22 mouse cellular contexts compared by ENCODE assay signal in genomic region chr6:108313997-108314396, GRCm38 (mm10).
DNase-seq lines count a peak whose midpoint lies in the region; ATAC-seq and TF ChIP-seq lines count a peak whose summit lies in the region.
"Had no signal": no experiment of that assay in that cellular context is flagged by ENCODE, and none has a peak within 500 bp of the region (broad histone marks: within the 10 kb centered on the region; RNA-seq: fewer than 3 reads in every experiment).

No protein-coding gene starts in this region.

- in situ Hi-C loops in CH12.LX (cut with MboI; ENCODE audit: low pct_ligation_motif_present, low pct_unique_long_range_greater_than_20kb, low sequenced_read_pairs): no loop called here

- 0 out of 2 replicates have a peak, but pooled peaks have one; percentile 9 for TF ChIP-seq POLR2A in CH12.LX (IDR thresholded peaks at IDR 0.05; ENCODE audit: low read depth, low read length)

- no peak overlapping the region for H3K27ac ChIP-seq in CH12.LX (ENCODE audit: insufficient read depth, low read depth)
- H3K27ac ChIP-seq in forebrain, embryonic 14.5 days (ENCODE audit: low read depth, low read length): no peak overlapping the region
- H3K27ac ChIP-seq: forebrain, embryonic 12.5 days; hindbrain, embryonic 10.5 days; hindbrain, postnatal 0 days; limb, embryonic 12.5 days; liver, embryonic 14.5 days; lung, embryonic 15.5 days; midbrain, embryonic 12.5 days; neural tube, embryonic 12.5 days had no signal

- H3K9ac ChIP-seq in CH12.LX (ENCODE audit: insufficient read depth, low read depth): no peak overlapping the region
- H3K9ac ChIP-seq in forebrain, embryonic 14.5 days (ENCODE audit: low read length): no peak overlapping the region
- H3K9ac ChIP-seq: forebrain, embryonic 12.5 days; limb, embryonic 12.5 days; liver, embryonic 14.5 days; lung, embryonic 15.5 days; midbrain, embryonic 12.5 days; neural tube, embryonic 12.5 days had no signal

- peaks cover 3 to 38% of the 10 kb centered on the region in 2 experiments for H3K36me3 ChIP-seq in CH12.LX (replicated peaks in 1 of 2; ENCODE audit: control insufficient read depth in 1 of 2, insufficient read depth in 1 of 2, low read length in 1 of 2)
- no peaks in the 10 kb centered on the region for H3K36me3 ChIP-seq in forebrain, embryonic 14.5 days (ENCODE audit: control insufficient read depth, insufficient read depth, low read length)
- H3K36me3 ChIP-seq: forebrain, embryonic 12.5 days; hindbrain, embryonic 10.5 days; limb, embryonic 12.5 days; lung, embryonic 15.5 days; midbrain, embryonic 12.5 days; neural tube, embryonic 12.5 days had no signal

- H3K79me2 ChIP-seq in CH12.LX (replicated peaks; ENCODE audit: control insufficient read depth, extremely low read depth, insufficient read depth, poor library complexity, severe bottlenecking): peaks cover 11% of the 10 kb centered on the region

- no peak overlapping the region for H3K4me3 ChIP-seq in CH12.LX (replicated peaks in 1 of 3; ENCODE audit: low read depth in 2 of 3, low read length in 2 of 3, poor library complexity in 1 of 3)
- H3K4me3 ChIP-seq in forebrain, embryonic 14.5 days (ENCODE audit: low read depth, low read length): no peak overlapping the region
- H3K4me3 ChIP-seq: forebrain, embryonic 12.5 days; hindbrain, embryonic 10.5 days; limb, embryonic 12.5 days; lung, embryonic 15.5 days; midbrain, embryonic 12.5 days; neural tube, embryonic 12.5 days had no signal

- WGBS in forebrain, embryonic 14.5 days: 100% methylated on average over 1 of the region's 1 CpGs

- DNase-seq in CD4-positive helper T cell, adult 2 months (ENCODE audit: low read depth, low spot score): peak; percentile 73
- DNase-seq in CH12.LX (ENCODE audit: extremely low read depth): peak; percentile 50
- peak; percentile 51 for DNase-seq in thymus, postnatal 14 days
- no peak for DNase-seq in forebrain, embryonic 14.5 days (ENCODE audit: low spot score)
- DNase-seq in Muller cell, postnatal 12 days (ENCODE audit: inconsistent ontology term): no peak
- no peak for DNase-seq in heart, adult 9 months (ENCODE audit: low spot score in 2 of 2)
- DNase-seq: adrenal gland, postnatal 36 days; cerebellum, adult 2 months; gastrocnemius, postnatal 14 days; kidney, adult 2 months; kidney, postnatal 25 days; layer of hippocampus, adult 9-11 months had no signal

- no peak; the same call in 1 of the 2 replicates for TF ChIP-seq RAD21 in CH12.LX (IDR thresholded peaks at IDR 0.05; ENCODE audit: low read depth, low read length)

- peaks cover 28 to 83% of the 10 kb centered on the region in 2 experiments for H3K4me1 ChIP-seq in CH12.LX (ENCODE audit: control insufficient read depth in 1 of 2, insufficient read depth in 2 of 2)
- 0 out of 2 replicates have a peak, but pooled peaks cover 3% of the 10 kb centered on the region for H3K4me1 ChIP-seq in forebrain, embryonic 14.5 days (ENCODE audit: control insufficient read depth, insufficient read depth, low read length)
- H3K4me1 ChIP-seq: forebrain, embryonic 12.5 days; limb, embryonic 12.5 days; lung, embryonic 15.5 days had no signal

- peak; percentile 88 for TF ChIP-seq EP300 in CH12.LX (IDR thresholded peaks at IDR 0.05; ENCODE audit: low read length)

- peak; percentile 68 for ATAC-seq in inflammation-experienced regulatory T-cells, adult 6 months
- no peak for ATAC-seq in forebrain, embryonic 14.5 days
- ATAC-seq: hindbrain, postnatal 0 days; Patski had no signal

- no peaks in the 10 kb centered on the region for H3K9me3 ChIP-seq in CH12.LX (replicated peaks; ENCODE audit: low read length)
- no peaks in the 10 kb centered on the region for H3K9me3 ChIP-seq in forebrain, embryonic 14.5 days (replicated peaks; ENCODE audit: control insufficient read depth, low read length)
- H3K9me3 ChIP-seq: forebrain, embryonic 12.5 days; hindbrain, embryonic 10.5 days; limb, embryonic 12.5 days; lung, embryonic 15.5 days; midbrain, embryonic 12.5 days; neural tube, embryonic 12.5 days had no signal

- no peak overlapping the region for H3K4me2 ChIP-seq in CH12.LX (ENCODE audit: insufficient read depth, low read depth, poor library complexity, severe bottlenecking)
- H3K4me2 ChIP-seq in forebrain, embryonic 14.5 days (ENCODE audit: low read length): no peak overlapping the region
- H3K4me2 ChIP-seq: forebrain, embryonic 12.5 days; limb, embryonic 12.5 days; lung, embryonic 15.5 days; midbrain, embryonic 12.5 days; neural tube, embryonic 12.5 days had no signal

- dilution Hi-C loops in CH12.LX (cut with MboI; ENCODE audit: extremely low pct_ligation_motif_present, extremely low pct_unique_long_range_greater_than_20kb, low sequenced_read_pairs): no loop called here

- no peak for TF ChIP-seq CTCF in CH12.LX (conservative IDR thresholded peaks at IDR 0.05 in 1 of 2, IDR thresholded peaks at IDR 0.05 in 1 of 2; ENCODE audit: low read depth in 2 of 2, low read length in 2 of 2)

- no peaks in the 10 kb centered on the region for H3K27me3 ChIP-seq in CH12.LX (replicated peaks)
- no peaks in the 10 kb centered on the region for H3K27me3 ChIP-seq in forebrain, embryonic 14.5 days (replicated peaks; ENCODE audit: control insufficient read depth, insufficient read depth, low read length)
- H3K27me3 ChIP-seq: forebrain, embryonic 12.5 days; limb, embryonic 12.5 days; lung, embryonic 15.5 days; midbrain, embryonic 12.5 days; neural tube, embryonic 12.5 days; Patski had no signal

TF ChIP-seq in CH12.LX, 34 proteins besides CTCF, POLR2A, EP300 and RAD21:
- TF ChIP-seq ETS1 (conservative IDR thresholded peaks at IDR 0.05; ENCODE audit: low read depth, low read length) (peak; percentile 84), BHLHE40 (IDR thresholded peaks at IDR 0.05; ENCODE audit: low read depth, low read length) (peak; percentile 93), MYC (IDR thresholded peaks at IDR 0.05; ENCODE audit: low read depth, low read length) (no peak), JUND (conservative IDR thresholded peaks at IDR 0.05; ENCODE audit: low read depth, low read length) (peak; percentile 80), E2F4 (IDR thresholded peaks at IDR 0.05; ENCODE audit: insufficient replicate concordance, low read depth, low read length) (no peak), JUN (IDR thresholded peaks at IDR 0.05; ENCODE audit: insufficient read depth, low read depth, low read length) (peak; percentile 57), USF1 (IDR thresholded peaks at IDR 0.05; ENCODE audit: low read depth, low read length) (no peak), TCF12 (IDR thresholded peaks at IDR 0.05; ENCODE audit: low read depth, low read length) (peak; percentile 80), KAT2A (IDR thresholded peaks at IDR 0.05; ENCODE audit: insufficient replicate concordance, low read length) (no peak), SIN3A (IDR thresholded peaks at IDR 0.05; ENCODE audit: low read length) (no peak), MAX (IDR thresholded peaks at IDR 0.05; ENCODE audit: low read length) (no peak), IRF4 (IDR thresholded peaks at IDR 0.05; ENCODE audit: low read depth, low read length) (peak; percentile 79), USF2 (conservative IDR thresholded peaks at IDR 0.05; ENCODE audit: low read depth, low read length) (no peak), MAFK (IDR thresholded peaks at IDR 0.05; ENCODE audit: insufficient replicate concordance, low read length) (no peak), HCFC1 (IDR thresholded peaks at IDR 0.05; ENCODE audit: low read depth, low read length) (no peak)

Comparison
In these comparisons a context has a peak if more than half of its experiments do, and no peak if none do; other contexts are left out.
1. DNase-seq: peak in CD4-positive helper T cell, adult 2 months (single experiment), CH12.LX (single experiment) and thymus, postnatal 14 days (single experiment); none in forebrain, embryonic 14.5 days (single experiment), Muller cell, postnatal 12 days (single experiment) and heart, adult 9 months (0 of 2).